Mouse (Mus musculus): ENCODE data around the gene Olfr716. TPM values are rescaled to one million over a fixed set of nuclear protein-coding genes. Genes with fewer than 3 reads are reported as not detected.
"Not testable (repeated sequence)": the region's sequence is repeated elsewhere in the genome, so short reads cannot be mapped to it uniquely, and the experiment has no call there.

Olfr716 gene
- total RNA-seq (2021): not detected
- long read RNA-seq, experiment 1: 0 reads
- long read RNA-seq, experiment 2: 0 reads

- not testable (repeated sequence) for DNase-seq
Measured at GRCm38 (mm10) chr7:107138027-107138426, at the start of gene Olfr716. Gene Olfr716, plus strand, starts transcription at chr7:107138327.

GRCm38 (mm10) chr7:107092920-107093319 is 45.2 kb upstream of the Olfr716 start, which contains the start of gene Olfr17:
Gene Olfr17, plus strand, starts transcription at chr7:107093220.
- no peak for DNase-seq

GRCm38 (mm10) chr7:107110269-107110668 is 27.9 kb upstream of the Olfr716 start, which contains the start of gene Olfr715b:
Gene Olfr715b, minus strand, starts transcription at chr7:107110369.
- DNase-seq: not testable (repeated sequence)

- DNase-seq: not testable (repeated sequence)
Measured at GRCm38 (mm10) chr7:107130983-107131382, 7.1 kb upstream of the Olfr716 start, which contains the start of gene Olfr715. Gene Olfr715, minus strand, starts transcription at chr7:107131083.

GRCm38 (mm10) chr7:107166690-107167089 is 28.6 kb downstream of the Olfr716 start, which contains the start of gene Nlrp14:
Gene Nlrp14, plus strand, starts transcription at chr7:107166990.
- no peak for DNase-seq

- DNase-seq: no peak
Measured at GRCm38 (mm10) chr7:107180406-107180805, 42.3 kb downstream of the Olfr716 start.

Other genes starting within 250 kb of the Olfr716 start
- not detected for gene Olfr707, start 237.1 kb upstream of the Olfr716 start, total RNA-seq (2021)
- gene Olfr1532-ps1, start 230.3 kb upstream of the Olfr716 start, total RNA-seq (2021): not detected
- under 1 TPM in 1 of 2 experiments, not detected in 1; 0.07 TPM for gene Olfr709-ps1, start 206.1 kb upstream of the Olfr716 start, total RNA-seq (2021)
- gene Olfr710, start 190.0 kb upstream of the Olfr716 start, total RNA-seq (2021): not detected
- gene Olfr6, start 174.4 kb upstream of the Olfr716 start, total RNA-seq (2021): not detected
- not detected for gene Olfr711, start 162.9 kb upstream of the Olfr716 start, total RNA-seq (2021)
- gene Olfr2, start 132.3 kb upstream of the Olfr716 start, total RNA-seq (2021): not detected
- gene Olfr713, start 107.2 kb upstream of the Olfr716 start, total RNA-seq (2021): not detected
- gene Olfr714, start 67.3 kb upstream of the Olfr716 start, total RNA-seq (2021): not detected
- not detected for gene Olfr17, start 45.1 kb upstream of the Olfr716 start, total RNA-seq (2021)
- not detected for gene Olfr715b, start 28.0 kb upstream of the Olfr716 start, total RNA-seq (2021)
- gene Olfr715, start 7.2 kb upstream of the Olfr716 start, total RNA-seq (2021): not detected
- gene Nlrp14, start 28.7 kb downstream of the Olfr716 start, total RNA-seq (2021): not detected
- not detected for gene Rbmxl2, start 71.1 kb downstream of the Olfr716 start, total RNA-seq (2021)
- gene Syt9, start 232.4 kb downstream of the Olfr716 start, total RNA-seq (2021): 1 to 10 TPM; 2.1 to 3.0 TPM